Mouse (Mus musculus) intestine, postnatal 0 days (tissue): ENCODE data around the gene Fbxo22. TPM values are rescaled to one million over a fixed set of nuclear protein-coding genes. Genes with fewer than 3 reads are reported as not detected.
"Not testable (repeated sequence)": the region's sequence is repeated elsewhere in the genome, so short reads cannot be mapped to it uniquely, and the experiment has no call there.

Experiments
- ATAC-seq: fragments of 200-750 bp; cut with Nextera tagmentation; 2 replicates; pipeline ENCODE4 v1.8.0; 2017; ENCODE audit warnings: mild to moderate bottlenecking, moderate TSS enrichment, moderate library complexity
- H3K27ac ChIP-seq: fragments of 300-500 bp; sonication (generic); 2 replicates; pipeline ENCODE4 v1.5.1; 2014; ENCODE audit warnings: mild to moderate bottlenecking, low read depth, low read length, moderate library complexity
- H3K27me3 ChIP-seq: fragments of 300-500 bp; sonication (generic); replicated peaks from 2 replicates; pipeline ENCODE4 v1.6.1; 2014; ENCODE audit warnings: low read length, mixed read lengths; ENCODE audit not compliant: control insufficient read depth, insufficient read depth
- H3K36me3 ChIP-seq: fragments of 300-500 bp; sonication (generic); 2 replicates; pipeline ENCODE4 v1.6.1; 2014; ENCODE audit warnings: mild to moderate bottlenecking, moderate library complexity; ENCODE audit not compliant: control insufficient read depth, insufficient read depth
- H3K4me1 ChIP-seq: fragments of 300-500 bp; sonication (generic); replicated peaks from 2 replicates; pipeline ENCODE4 v1.6.1; 2014; ENCODE audit warnings: antibody characterized with exemption, low read length, mixed read lengths; ENCODE audit not compliant: control insufficient read depth, insufficient read depth
- H3K4me2 ChIP-seq: fragments of 300-500 bp; sonication (generic); replicated peaks from 2 replicates; pipeline ENCODE4 v1.6.1; 2014; ENCODE audit warnings: low read depth, mild to moderate bottlenecking, moderate library complexity
- H3K4me3 ChIP-seq: fragments of 300-500 bp; sonication (generic); 2 replicates; pipeline ENCODE4 v1.5.1; 2014; ENCODE audit warnings: low read depth, low read length
- H3K9ac ChIP-seq: fragments of 300-500 bp; sonication (generic); 2 replicates; pipeline ENCODE4 v1.6.1; 2014; ENCODE audit warnings: mild to moderate bottlenecking, low read depth, low read length
- H3K9me3 ChIP-seq: fragments of 300-500 bp; sonication (generic); 2 replicates; pipeline ENCODE4 v1.6.1; 2016; ENCODE audit warnings: mixed run types; ENCODE audit not compliant: control insufficient read depth
- CTCF ChIP-seq: sonication (generic); IDR thresholded peaks from 2 replicates; pipeline ENCODE4 v1.5.1; 2016; ENCODE audit warnings: low read depth, mild to moderate bottlenecking, control low read depth, antibody characterized with exemption, moderate library complexity
- WGBS: fragments of 180-500 bp; shearing (Covaris S2); extraction: QIAGEN DNeasy Blood & Tissue Kit; methylation state at CpG from one replicate; pipeline ENCODE4 v1.1.7; 2014; 5-methylcytosine and 5-hydroxymethylcytosine counted together
- polyA plus RNA-seq: library from polyadenylated mRNA; unstranded; fragments of >200 nt; fragmentation: Nextera tagmentation; extraction: Ambion mirVana; gene quantifications from 2 replicates; pipeline ENCODE4 v1.2.1, GENCODE M21; 2015

Gene Fbxo22
- polyA plus RNA-seq, 1 experiment from 2014 or later = 36.5 TPM

DNA sequence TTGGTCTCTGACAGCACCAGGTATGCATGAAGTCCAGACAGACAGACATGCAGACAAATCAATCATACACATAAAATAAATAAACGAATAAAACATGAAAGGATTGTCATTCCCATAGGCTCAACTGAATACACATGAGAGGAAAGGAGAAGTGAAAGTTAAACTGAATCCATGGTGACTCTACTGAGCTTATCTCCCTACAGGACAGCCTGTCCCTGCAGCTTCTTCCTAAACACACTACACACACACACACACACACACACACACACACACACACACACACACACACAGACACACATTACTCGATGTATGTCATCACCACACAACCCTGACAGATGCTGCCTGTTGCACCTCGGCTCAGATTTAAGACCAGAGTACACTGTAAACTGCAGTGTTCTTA lies 35.4 kb downstream of the Fbxo22 start:
- no peak overlapping the region for H3K9ac ChIP-seq
- no peak overlapping the region for H3K27ac ChIP-seq
- no peaks in the 10 kb centered on the region for H3K4me1 ChIP-seq
- no peak overlapping the region for H3K4me3 ChIP-seq
- TF ChIP-seq CTCF = no peak
- no peak overlapping the region for H3K4me2 ChIP-seq
- no peaks in the 10 kb centered on the region for H3K9me3 ChIP-seq
- H3K27me3 ChIP-seq = no peaks in the 10 kb centered on the region
- 80% methylated on average over 3 of the region's 3 CpGs for WGBS
- no peak for ATAC-seq
- no peaks in the 10 kb centered on the region for H3K36me3 ChIP-seq

GRCm38 (mm10) chr9:55245057-55245750 lies 36.5 kb downstream of the Fbxo22 start:
- not testable (repeated sequence) for H3K4me2 ChIP-seq, H3K9ac ChIP-seq, ATAC-seq, H3K27ac ChIP-seq, H3K27me3 ChIP-seq, H3K4me3 ChIP-seq, H3K9me3 ChIP-seq, H3K36me3 ChIP-seq, H3K4me1 ChIP-seq
- WGBS = 84% methylated on average over 1 of the region's 1 CpGs

DNA sequence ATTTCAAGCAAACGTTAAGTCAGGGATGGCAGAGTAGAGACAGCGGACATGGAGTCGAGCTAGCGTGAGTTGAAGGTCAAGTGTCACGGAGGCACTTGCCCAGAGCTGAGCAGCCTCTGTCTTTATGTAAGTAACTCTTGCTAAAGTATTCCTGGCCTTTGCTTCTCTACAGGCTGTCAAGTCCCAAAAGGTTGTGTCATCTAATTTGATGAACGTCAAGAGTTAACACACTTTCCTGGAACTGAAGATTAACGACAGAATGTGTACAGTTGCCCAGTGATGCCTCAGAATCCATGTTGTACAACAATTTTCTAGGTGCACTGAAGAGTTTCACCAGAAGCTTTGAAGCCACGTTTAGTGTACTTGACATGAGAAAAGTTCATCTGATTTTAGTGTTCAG lies 37.7 kb downstream of the Fbxo22 start:
- Histone ChIP-seq H3K36me3 (no peaks in the 10 kb centered on the region), H3K27ac (no peak overlapping the region), H3K4me1 (no peaks in the 10 kb centered on the region), H3K9me3 (no peaks in the 10 kb centered on the region), H3K9ac (no peak overlapping the region), H3K4me3 (no peak overlapping the region), H3K27me3 (no peaks in the 10 kb centered on the region), H3K4me2 (no peak overlapping the region)
- no peak for TF ChIP-seq CTCF
- WGBS = 61% methylated on average over 8 of the region's 8 CpGs
- no peak for ATAC-seq

DNA sequence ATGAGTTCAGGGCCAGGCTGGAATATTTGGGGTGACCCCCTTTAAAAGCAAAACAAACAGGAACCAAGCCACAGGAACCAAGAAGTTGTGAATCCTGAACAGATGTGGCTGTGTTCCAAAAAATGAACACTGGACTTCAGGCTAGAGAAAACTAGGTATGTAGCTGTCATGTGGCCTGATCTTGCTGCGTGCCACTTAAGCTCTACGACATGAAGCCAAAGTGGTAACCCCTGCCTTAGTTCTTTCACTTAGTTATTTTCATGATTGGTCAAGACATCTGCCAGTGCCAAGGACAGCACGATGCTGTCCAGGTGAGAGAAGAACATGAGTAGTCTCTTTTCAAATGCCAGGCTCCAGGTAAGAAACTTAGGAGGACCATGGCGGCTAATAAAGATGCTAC lies 38.2 kb downstream of the Fbxo22 start:
- no peak for TF ChIP-seq CTCF
- no peaks in the 10 kb centered on the region for H3K27me3 ChIP-seq
- no peak overlapping the region for H3K9ac ChIP-seq
- H3K4me3 ChIP-seq = no peak overlapping the region
- ATAC-seq = no peak
- H3K4me1 ChIP-seq = no peaks in the 10 kb centered on the region
- no peaks in the 10 kb centered on the region for H3K9me3 ChIP-seq
- H3K36me3 ChIP-seq = no peaks in the 10 kb centered on the region
- H3K27ac ChIP-seq = no peak overlapping the region
- WGBS = 93% methylated on average over 4 of the region's 4 CpGs
- H3K4me2 ChIP-seq = no peak overlapping the region

- H3K27ac ChIP-seq = 0 out of 2 replicates have a peak overlapping the region, but pooled peaks have one; percentile 46
- H3K9ac ChIP-seq = no peak overlapping the region
- no peak overlapping the region for H3K4me2 ChIP-seq
- no peaks in the 10 kb centered on the region for H3K36me3 ChIP-seq
- H3K4me1 ChIP-seq = no peaks in the 10 kb centered on the region
- H3K27me3 ChIP-seq = no peaks in the 10 kb centered on the region
- WGBS = 86% methylated on average over 4 of the region's 4 CpGs
- no peak for ATAC-seq
- H3K9me3 ChIP-seq = no peaks in the 10 kb centered on the region
- H3K4me3 ChIP-seq = no peak overlapping the region
- TF ChIP-seq CTCF = no peak
Measured at GRCm38 (mm10) chr9:55248465-55248864, 39.7 kb downstream of the Fbxo22 start.

GRCm38 (mm10) chr9:55250595-55251247 lies 42.0 kb downstream of the Fbxo22 start:
- whole genome bisulfite sequencing = 41% methylated on average over 6 of the region's 6 CpGs
- Histone ChIP-seq H3K27me3 (no peaks in the 10 kb centered on the region), H3K9ac (no peak overlapping the region), H3K9me3 (no peaks in the 10 kb centered on the region), H3K4me2 (no peak overlapping the region), H3K4me1 (no peaks in the 10 kb centered on the region), H3K27ac (peak overlapping the region; percentile 91), H3K36me3 (no peaks in the 10 kb centered on the region), H3K4me3 (no peak overlapping the region)
- TF ChIP-seq CTCF = no peak
- peak; percentile 95 for ATAC-seq
